Mouse (Mus musculus) embryonic fibroblast, embryonic 13.5 days (primary cell): ENCODE data around the gene Gpatch2l. TPM values are rescaled to one million over a fixed set of nuclear protein-coding genes. Genes with fewer than 3 reads are reported as not detected.
A peak's percentile ranks its signal among the peaks of the same experiment; 100 is the strongest.

Experiments used
- H3K27ac ChIP-seq: 2 replicates; pipeline ENCODE4 v1.5.1; 2012; ENCODE audit warnings: low read length, control low read depth, inconsistent platforms; ENCODE audit not compliant: insufficient read depth
- H3K4me1 ChIP-seq: 2 replicates; pipeline ENCODE4 v1.6.1; 2011; ENCODE audit warnings: low read length; ENCODE audit not compliant: control insufficient read depth, insufficient read depth
- H3K4me3 ChIP-seq: 2 replicates; pipeline ENCODE4 v1.5.1; 2011; ENCODE audit warnings: mild to moderate bottlenecking, control low read depth, low read length; ENCODE audit not compliant: insufficient read depth
- CTCF ChIP-seq: IDR thresholded peaks from 2 replicates; pipeline ENCODE4 v1.5.1; 2011; ENCODE audit warnings: mild to moderate bottlenecking, control low read depth, low read length, moderate library complexity, borderline replicate concordance; ENCODE audit not compliant: insufficient read depth
- POLR2A ChIP-seq: IDR thresholded peaks from 2 replicates; pipeline ENCODE4 v1.6.1; 2011; ENCODE audit warnings: low read depth, mild to moderate bottlenecking, control low read depth, low read length, moderate library complexity
- polyA plus RNA-seq: library from polyadenylated mRNA; stranded (reverse); fragments of >200 nt; gene quantifications from 2 replicates; pipeline ENCODE4 v1.2.4, GENCODE M21; 2011; ENCODE audit warnings: low read depth; ENCODE audit not compliant: missing spikeins, insufficient read length

The Gpatch2l gene
- 20.9 and 21.2 TPM in 2 replicates for polyA plus RNA-seq

DNA sequence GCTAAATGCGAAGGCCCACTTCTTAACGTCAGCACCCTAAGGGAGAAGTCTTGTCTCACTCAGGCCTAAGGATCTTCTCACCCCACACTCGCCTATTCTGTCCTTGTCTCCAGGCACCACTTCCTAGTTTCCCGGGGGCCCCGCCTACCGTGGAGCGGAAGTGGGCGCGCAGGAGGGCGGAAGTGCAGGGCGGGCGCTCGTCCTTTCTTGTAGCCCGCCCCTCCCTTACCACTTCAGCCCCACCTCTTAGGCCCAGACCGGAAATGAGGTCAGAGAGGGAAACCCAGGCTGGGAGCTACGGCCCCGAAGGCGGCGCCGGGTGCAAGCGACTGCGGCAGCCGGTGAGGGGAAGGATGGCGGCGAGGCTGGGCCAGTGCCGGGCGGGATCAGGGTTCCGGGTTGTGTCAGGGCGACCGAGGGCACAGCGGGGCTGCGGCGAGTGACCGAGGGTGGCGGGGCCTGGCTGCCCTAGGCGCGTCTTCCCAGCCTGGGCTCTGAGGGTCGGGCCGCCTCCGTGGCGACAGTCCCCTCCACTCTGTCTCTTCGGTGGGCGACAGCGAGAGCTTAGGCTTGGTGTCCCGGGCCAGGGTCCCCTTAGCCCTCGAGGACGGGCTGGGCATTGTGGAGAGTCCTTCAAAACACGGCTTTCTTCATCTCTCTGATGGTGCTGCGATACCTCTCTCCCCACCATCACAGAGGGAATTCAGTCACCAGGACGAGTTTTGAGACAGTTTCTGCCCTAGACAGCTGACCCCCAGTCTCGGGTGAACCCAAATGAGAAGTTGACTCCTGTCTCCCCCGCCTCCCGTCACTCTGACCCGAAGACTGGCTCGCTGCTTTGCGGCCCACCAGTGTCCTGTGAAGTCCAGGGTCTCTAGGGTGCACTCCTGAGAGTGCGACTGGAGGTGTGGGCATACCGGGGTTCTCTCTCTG, at the start of gene Gpatch2l:
Gpatch2l (plus strand) TSS at position 255 of the 933 bp plus-strand sequence.
- TF ChIP-seq CTCF, result no peak
- TF ChIP-seq POLR2A, result peak; percentile 81
- Histone ChIP-seq H3K4me1 (peaks cover 6% of the 10 kb centered on the region), H3K4me3 (peak within 1 kb of the TSS; percentile 95), H3K27ac (peak within 1 kb of the TSS; percentile 49; the same call in 1 of the 2 replicates)

DNA sequence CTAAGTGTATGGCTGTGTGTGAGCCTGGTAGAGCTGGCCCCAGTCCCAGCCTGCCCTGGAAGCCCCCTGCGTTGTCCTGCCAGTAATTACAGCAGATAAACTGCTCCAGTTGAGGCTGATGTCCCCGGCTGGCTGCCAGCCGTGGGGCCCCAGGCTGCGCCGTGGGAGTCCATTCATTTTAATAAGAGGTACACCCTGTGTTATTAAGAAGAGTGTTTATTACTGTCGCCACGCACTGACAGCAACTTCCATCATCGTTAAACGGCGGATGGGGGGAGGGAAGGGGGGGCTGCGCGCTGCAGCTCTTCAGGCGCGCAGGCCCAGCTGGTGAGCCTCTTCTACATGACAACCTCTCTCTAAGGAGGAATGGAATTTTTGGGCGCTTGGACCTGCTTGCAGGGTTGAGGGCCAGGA, 49.6 kb upstream of the Gpatch2l start:
- H3K4me3 ChIP-seq, result no peak overlapping the region
- H3K27ac ChIP-seq, result no peak overlapping the region
- no peaks in the 10 kb centered on the region for H3K4me1 ChIP-seq
- TF ChIP-seq POLR2A (no peak), CTCF (no peak)

DNA sequence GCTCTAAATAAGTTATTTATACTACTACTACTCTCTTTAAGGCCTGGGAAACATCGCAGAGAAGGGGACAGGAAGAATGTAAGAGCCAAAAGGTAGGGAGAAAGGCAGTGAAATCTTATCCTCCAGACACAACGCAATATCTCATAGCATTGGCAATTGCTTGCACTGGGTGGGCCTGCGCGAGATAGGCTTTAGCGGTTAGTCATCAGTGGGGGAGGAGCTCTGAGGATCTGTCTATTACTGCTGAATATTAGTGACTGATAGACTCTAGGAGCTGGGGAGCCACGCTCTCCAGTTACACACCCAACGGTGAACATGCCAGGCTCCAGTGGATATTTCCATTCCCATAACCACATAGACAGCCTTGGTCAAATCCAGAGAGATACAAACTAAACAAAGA, 44.7 kb upstream of the Gpatch2l start:
- Histone ChIP-seq H3K27ac (no peak overlapping the region), H3K4me3 (no peak overlapping the region), H3K4me1 (no peaks in the 10 kb centered on the region)
- TF ChIP-seq CTCF (no peak), POLR2A (no peak)

DNA sequence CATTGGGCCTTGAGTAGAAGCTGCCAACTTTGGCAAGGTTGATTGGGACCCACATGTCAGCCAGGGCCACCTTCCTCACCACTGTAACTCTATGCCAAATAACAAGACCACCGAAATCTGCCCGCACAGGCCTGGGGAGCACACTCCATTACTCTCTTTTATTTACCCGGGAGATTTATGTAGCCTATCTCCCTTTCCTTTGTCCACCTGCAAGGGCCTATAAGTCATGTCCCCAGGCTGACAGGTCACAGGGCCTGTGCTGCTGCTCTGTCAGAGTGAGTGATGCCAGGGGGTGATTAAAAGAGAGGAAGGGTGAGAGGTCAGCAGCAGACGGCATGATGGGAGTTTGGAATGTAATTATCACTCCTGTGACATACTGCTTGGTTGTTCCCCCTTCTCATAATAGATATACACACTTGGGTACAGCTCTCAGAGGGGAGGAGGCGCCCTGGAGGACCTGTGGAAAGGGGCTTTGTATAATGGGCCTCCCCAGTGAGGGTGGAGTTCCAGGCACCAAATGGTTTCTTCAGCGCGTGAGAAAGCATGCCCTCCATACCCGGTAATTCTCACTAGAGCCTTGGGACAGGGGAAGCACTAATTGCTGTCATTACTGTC, 38.1 kb upstream of the Gpatch2l start:
- H3K27ac ChIP-seq, result no peak overlapping the region
- TF ChIP-seq CTCF (no peak), POLR2A (no peak)
- no peak overlapping the region for H3K4me3 ChIP-seq
- no peaks in the 10 kb centered on the region for H3K4me1 ChIP-seq

GRCm38 (mm10) chr12:86211099-86211520, 30.5 kb upstream of the Gpatch2l start:
- TF ChIP-seq CTCF, result no peak
- TF ChIP-seq POLR2A, result no peak
- Histone ChIP-seq H3K27ac (no peak overlapping the region), H3K4me1 (no peaks in the 10 kb centered on the region), H3K4me3 (no peak overlapping the region)

GRCm38 (mm10) chr12:86212693-86213470, 28.8 kb upstream of the Gpatch2l start:
- TF ChIP-seq CTCF, result no peak
- no peak for TF ChIP-seq POLR2A

DNA sequence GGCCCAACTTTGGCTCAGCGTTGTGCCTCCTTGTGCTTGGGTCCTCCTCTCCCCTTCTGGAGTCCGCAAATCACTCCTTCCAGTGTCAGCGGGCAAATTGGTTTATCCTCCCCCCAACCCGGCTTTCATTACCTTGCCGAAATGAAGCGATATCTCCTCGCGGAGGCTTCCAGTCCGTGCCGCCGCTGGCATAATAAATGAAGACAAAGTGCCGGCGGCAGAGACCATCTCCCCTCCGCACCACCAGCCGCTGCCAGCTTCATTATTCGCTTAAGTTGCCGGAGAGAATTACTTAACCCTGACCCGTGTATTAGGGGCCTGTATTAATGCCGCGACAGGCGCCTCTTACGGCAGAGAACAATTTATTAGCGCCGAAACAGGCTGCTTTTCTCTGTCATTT, 27.5 kb upstream of the Gpatch2l start:
- Histone ChIP-seq H3K27ac (no peak overlapping the region), H3K4me1 (no peaks in the 10 kb centered on the region), H3K4me3 (no peak overlapping the region)
- TF ChIP-seq CTCF (no peak), POLR2A (no peak)

More at GRCm38 (mm10) chr12:86212693-86213470, 28.8 kb upstream of the Gpatch2l start:
- no peaks in the 10 kb centered on the region for H3K4me1 ChIP-seq
- no peak overlapping the region for H3K27ac ChIP-seq
- no peak overlapping the region for H3K4me3 ChIP-seq

GRCm38 (mm10) chr12:86216687-86217421, 24.8 kb upstream of the Gpatch2l start:
- H3K4me3 ChIP-seq, result no peak overlapping the region
- no peak overlapping the region for H3K27ac ChIP-seq
- no peaks in the 10 kb centered on the region for H3K4me1 ChIP-seq
- TF ChIP-seq CTCF (no peak), POLR2A (no peak)
